Mouse (Mus musculus) CH12F3 (cell line): ENCODE measurements around the gene Olfr228.
"Not testable (repeated sequence)": the region's sequence is repeated elsewhere in the genome, so short reads cannot be mapped to it uniquely, and the experiment has no call there.

Experiments
- in situ Hi-C: fragments of 300-500 bp; cut with MboI; formaldehyde crosslinking; loops from 2 replicates; pipeline ENCODE4 v1.14.3; 2020; ENCODE audit warnings: low sequenced_read_pairs

Gene Olfr228

GRCm38 (mm10) chr2:86487286-86487685 is at the start of gene Olfr228:
Gene Olfr228, minus strand, starts transcription at chr2:86487386.
- in situ Hi-C loops = no loop called here

GRCm38 (mm10) chr2:86530991-86531390 is 43.8 kb upstream of the Olfr228 start:
- in situ Hi-C loops = no loop called here

GRCm38 (mm10) chr2:86508161-86508560 is 21.0 kb upstream of the Olfr228 start, which contains the start of gene Olfr1076:
Gene Olfr1076, plus strand, starts transcription at chr2:86508461.
- in situ Hi-C loops = no loop called here

GRCm38 (mm10) chr2:86464442-86465109 is 22.6 kb downstream of the Olfr228 start:
- in situ Hi-C loops = no loop called here

DNA sequence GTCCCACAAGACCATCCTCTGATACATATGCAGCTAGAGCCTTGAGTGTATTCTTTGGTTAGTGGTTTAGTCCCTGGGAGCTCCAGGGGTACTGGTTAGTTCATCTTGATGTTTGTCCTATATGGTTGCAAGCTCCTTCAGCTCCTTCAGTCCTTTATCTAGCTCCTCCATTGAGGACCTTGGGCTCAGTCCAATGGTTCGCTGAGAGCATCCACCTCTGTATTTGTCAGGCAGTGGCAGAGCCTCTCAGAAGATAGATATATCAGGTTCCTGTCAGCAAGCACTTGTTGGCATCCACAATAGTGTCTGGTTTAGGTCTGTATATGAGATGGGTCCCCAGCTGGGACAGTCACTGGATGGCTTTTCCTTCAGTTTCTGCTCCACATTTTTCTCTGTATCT is 26.8 kb downstream of the Olfr228 start:
- in situ Hi-C loops = no loop called here

DNA sequence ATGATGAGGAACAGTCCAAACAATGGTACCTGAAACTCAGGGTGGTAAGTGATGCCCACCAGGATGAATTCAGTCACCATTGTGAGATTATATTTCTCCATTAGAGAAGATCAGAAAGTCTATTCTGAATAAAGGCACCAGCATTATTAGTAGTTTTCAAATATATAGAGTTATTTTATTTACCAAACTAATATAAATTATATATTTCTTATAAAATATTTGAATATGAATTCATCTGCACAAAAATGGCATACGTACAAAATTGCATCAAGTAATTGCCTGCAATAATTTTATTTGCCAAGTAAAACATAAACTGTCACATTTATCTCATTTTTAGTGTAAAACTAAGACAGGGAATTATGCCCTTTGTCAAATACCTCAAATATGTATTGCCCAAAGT is 31.0 kb downstream of the Olfr228 start, which contains the start of gene Olfr1066:
TSS of gene Olfr1066 (minus strand) at position 101 of the 400 bp plus-strand sequence.
- in situ Hi-C loops = no loop called here

DNA sequence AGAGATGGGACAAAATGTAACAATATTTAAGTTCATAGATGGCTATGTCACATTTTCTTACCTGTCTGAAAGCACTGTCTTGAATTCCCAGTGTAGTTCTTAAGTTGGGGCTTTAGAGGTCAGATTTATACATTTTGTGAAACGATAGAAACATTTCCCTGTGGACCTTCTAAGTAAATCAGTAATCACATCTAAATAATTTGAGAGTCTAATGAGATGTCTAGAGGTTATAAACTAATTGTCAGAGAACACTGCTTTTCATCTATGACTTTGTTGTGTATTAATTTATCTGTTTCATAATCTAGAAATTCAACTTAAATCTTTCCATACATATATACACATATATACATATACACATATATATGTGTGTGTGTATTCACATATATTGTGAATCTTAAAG is 36.7 kb downstream of the Olfr228 start, which contains the start of gene Olfr1065:
TSS of gene Olfr1065 (minus strand) at position 101 of the 400 bp plus-strand sequence.
- in situ Hi-C loops = not testable (repeated sequence)

- in situ Hi-C loops = not testable (repeated sequence)
Measured at GRCm38 (mm10) chr2:86442101-86442500, 45.1 kb downstream of the Olfr228 start.
